Mouse (Mus musculus) heart, postnatal 4 days (tissue): Measurements from ENCODE around the gene Tbc1d9. TPM values are rescaled to one million over a fixed set of nuclear protein-coding genes. Genes with fewer than 3 reads are reported as not detected.

Experiments used
- total RNA-seq, 2 experiments: library from RNA; stranded (reverse); gene quantifications; 2 replicates each; pipeline ENCODE4 v1.2.3; 2021

Gene Tbc1d9
- total RNA-seq, 2 experiments from 2014 or later: 7.0 to 8.3 TPM

Other genes starting within 250 kb of the Tbc1d9 start
- under 1 TPM in 1 of 2 experiments, not detected in 1; 0.33 TPM for gene Gm10645, start 818 bp downstream of the Tbc1d9 start, total RNA-seq
- gene Ucp1, start 125.0 kb downstream of the Tbc1d9 start, total RNA-seq: 10 to 100 TPM; 10.4 to 21.3 TPM
- 1 to 10 TPM; 8.3 to 9.5 TPM for gene Elmod2, start 167.1 kb downstream of the Tbc1d9 start, total RNA-seq
- gene Mgat4d, start 183.1 kb downstream of the Tbc1d9 start, total RNA-seq: not detected
- gene Clgn, start 224.5 kb downstream of the Tbc1d9 start, total RNA-seq: not detected